Mouse (Mus musculus) MEL-GATA-1-ER (cell line): Measurements from ENCODE around the gene Zfp2.
A peak's percentile ranks its signal among the peaks of the same experiment; 100 is the strongest.

Experiments used
- DNase-seq: peaks from one replicate; pipeline ENCODE4 v3.0.0-alpha.2; 2012; ENCODE audit warnings: low read depth; ENCODE audit errors: extremely low read depth

Gene Zfp2

GRCm38 (mm10) chr11:50915671-50916320, at the start of gene Zfp2:
Gene Zfp2 (minus strand): TSS chr11:50916165.
- no peak for DNase-seq

- DNase-seq, result no peak
Measured at GRCm38 (mm10) chr11:50964886-50965285, 48.9 kb upstream of the Zfp2 start.

GRCm38 (mm10) chr11:50953665-50954064, 37.7 kb upstream of the Zfp2 start, which contains the start of gene Prop1:
Gene Prop1 (minus strand): TSS chr11:50953765.
- DNase-seq, result no peak

- DNase-seq, result no peak
Measured at GRCm38 (mm10) chr11:50952290-50952689, 36.3 kb upstream of the Zfp2 start.

GRCm38 (mm10) chr11:50943506-50943905, 27.5 kb upstream of the Zfp2 start, which contains the start of gene 4933414I15Rik:
Gene 4933414I15Rik (minus strand): TSS chr11:50943765.
- no peak for DNase-seq

- no peak for DNase-seq
Measured at GRCm38 (mm10) chr11:50942386-50942785, 26.4 kb upstream of the Zfp2 start.

- peak; percentile 5 for DNase-seq
Measured at GRCm38 (mm10) chr11:50939621-50940366, 23.8 kb upstream of the Zfp2 start.

GRCm38 (mm10) chr11:50938435-50938834, 22.5 kb upstream of the Zfp2 start:
- DNase-seq, result no peak

- DNase-seq, result no peak
Measured at GRCm38 (mm10) chr11:50932040-50932439, 16.1 kb upstream of the Zfp2 start.

- no peak for DNase-seq
Measured at GRCm38 (mm10) chr11:50931451-50931866, 15.5 kb upstream of the Zfp2 start, which contains the start of gene Zfp354b. Gene Zfp354b (minus strand): TSS chr11:50931633.

GRCm38 (mm10) chr11:50931021-50931420, 15.1 kb upstream of the Zfp2 start:
- DNase-seq, result no peak

- DNase-seq, result no peak
Measured at GRCm38 (mm10) chr11:50930469-50931014, 14.6 kb upstream of the Zfp2 start.

- no peak for DNase-seq
Measured at GRCm38 (mm10) chr11:50914461-50914860, 1.5 kb downstream of the Zfp2 start.

- no peak for DNase-seq
Measured at GRCm38 (mm10) chr11:50913301-50913700, 2.7 kb downstream of the Zfp2 start.

- DNase-seq, result no peak
Measured at GRCm38 (mm10) chr11:50908136-50908535, 7.8 kb downstream of the Zfp2 start.

GRCm38 (mm10) chr11:50897359-50897758, 18.6 kb downstream of the Zfp2 start:
- DNase-seq, result no peak

GRCm38 (mm10) chr11:50892441-50892840, 23.5 kb downstream of the Zfp2 start:
- no peak for DNase-seq

- DNase-seq, result no peak
Measured at GRCm38 (mm10) chr11:50887390-50888128, 28.4 kb downstream of the Zfp2 start, which contains the start of gene Zfp454. Gene Zfp454 (minus strand): TSS chr11:50887651.

- DNase-seq, result no peak
Measured at GRCm38 (mm10) chr11:50886933-50887293, 29.1 kb downstream of the Zfp2 start.

- DNase-seq, result no peak
Measured at GRCm38 (mm10) chr11:50886231-50886932, 29.6 kb downstream of the Zfp2 start.

- DNase-seq, result no peak
Measured at GRCm38 (mm10) chr11:50883756-50884155, 32.2 kb downstream of the Zfp2 start.
